Mouse (Mus musculus) bone marrow, adult 2 months (tissue): Measurements from ENCODE around the gene Gpr101.

ENCODE experiments used
- CTCF ChIP-seq: fragments of 200-500 bp; IDR thresholded peaks from 2 replicates; pipeline ENCODE4 v1.5.1; 2011; ENCODE audit warnings: low read length, control low read depth; ENCODE audit not compliant: control insufficient read depth, insufficient read depth
- POLR2A ChIP-seq: fragments of 200-500 bp; IDR thresholded peaks from 2 replicates; pipeline ENCODE4 v1.6.1; 2011; ENCODE audit warnings: low read depth, mild to moderate bottlenecking, control low read depth, low read length, borderline replicate concordance; ENCODE audit not compliant: control insufficient read depth

DNA sequence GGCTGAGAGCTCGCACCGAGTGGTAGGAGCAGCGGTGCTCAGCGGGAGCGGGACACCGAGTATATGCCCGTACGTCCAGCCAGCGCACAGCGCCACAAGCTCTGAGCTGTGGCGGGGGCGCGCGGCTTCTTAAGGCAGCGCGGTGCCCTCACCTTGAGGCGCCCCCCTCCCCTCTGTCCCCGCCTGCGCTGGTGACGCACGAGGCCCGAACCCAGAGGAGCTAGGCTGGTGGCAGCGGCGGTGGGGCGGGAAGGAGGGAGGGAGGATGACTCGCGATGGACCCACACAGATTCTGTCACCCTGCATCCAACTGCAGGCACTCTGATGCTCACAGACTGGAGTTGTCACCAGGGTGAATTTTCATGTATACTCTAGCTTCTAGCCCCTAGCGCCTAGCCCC, at the start of gene Gpr101:
- no peak for TF ChIP-seq CTCF
- TF ChIP-seq POLR2A, result no peak
